Mouse (Mus musculus) ZHBTc4 (cell line): ENCODE measurements around the gene Dapk1.

Experiments
- DNase-seq: peaks from one replicate; pipeline ENCODE4 v3.0.0-alpha.2; 2011; ENCODE audit warnings: low read depth, low spot score

Dapk1 gene

DNA sequence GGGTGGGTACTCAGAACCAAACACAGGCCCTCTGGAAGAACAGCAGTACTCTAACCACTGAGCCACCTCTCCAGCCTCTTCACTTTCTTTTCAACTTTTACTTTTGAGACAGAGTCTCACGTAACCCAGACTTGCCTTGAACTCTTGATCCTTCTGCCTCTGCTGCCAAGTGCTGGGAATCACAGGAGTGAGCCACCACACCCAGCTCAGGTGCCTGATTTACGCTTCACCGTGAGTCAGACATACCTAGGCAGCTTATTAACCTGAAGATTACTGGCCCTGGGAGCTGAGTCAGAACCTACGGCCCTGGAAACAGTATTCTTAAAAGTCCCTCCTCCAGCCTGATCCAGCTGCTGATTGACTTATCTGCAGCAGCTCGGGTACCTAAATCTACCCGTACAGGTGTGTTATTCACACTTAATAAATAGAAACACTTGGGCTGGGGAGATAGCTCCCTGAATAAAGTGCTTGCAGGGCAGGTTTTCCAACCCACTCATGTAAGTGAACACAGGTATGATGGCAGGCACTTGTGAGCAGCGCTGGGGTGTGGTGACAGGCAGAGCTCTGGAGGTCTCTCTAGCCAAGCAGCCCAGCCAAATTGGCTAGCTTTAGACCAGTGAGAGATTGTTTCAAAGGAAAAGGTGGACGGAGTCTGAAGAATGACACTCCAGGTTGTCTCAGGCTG, 60.9 kb downstream of the Dapk1 start:
- no peak for DNase-seq

DNA sequence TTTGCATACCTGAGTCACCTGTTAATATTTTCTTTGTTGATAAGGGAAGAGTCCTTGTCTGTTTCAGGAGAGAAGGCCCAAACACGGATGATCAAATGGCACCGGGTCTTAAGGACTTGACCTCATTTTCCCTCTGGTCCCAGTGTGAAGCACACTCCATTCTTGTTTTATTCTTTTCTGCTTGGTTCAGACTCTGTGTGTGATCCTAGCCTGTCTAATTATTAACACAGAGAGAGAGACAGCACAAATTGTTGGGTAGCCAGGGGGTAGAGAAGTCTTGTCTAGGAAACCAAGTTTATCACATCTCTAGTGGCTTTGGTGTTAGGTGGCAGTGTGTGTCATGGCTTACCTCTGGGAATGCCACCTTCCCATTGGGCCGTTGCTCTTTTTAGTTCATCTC, 62.3 kb downstream of the Dapk1 start:
- DNase-seq, result no peak

DNA sequence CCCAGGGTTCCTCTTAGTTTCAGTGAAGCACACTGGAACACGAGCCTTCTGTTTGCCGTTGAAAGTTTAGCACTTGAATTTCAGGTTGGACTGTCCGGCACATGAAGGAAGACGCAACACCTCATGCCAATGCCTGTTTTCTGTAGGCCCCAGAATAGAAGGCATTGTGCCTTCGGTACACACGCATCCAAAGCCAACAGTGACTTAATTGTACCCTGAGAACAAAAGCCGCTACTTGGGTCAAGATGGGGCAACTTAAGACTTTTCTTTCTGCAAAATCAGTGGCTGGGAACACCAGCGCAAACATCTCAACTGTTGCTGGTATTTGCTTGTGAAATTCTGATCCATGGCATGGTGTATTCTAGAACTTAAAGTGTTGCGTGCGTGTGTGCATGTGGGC, 63.1 kb downstream of the Dapk1 start:
- DNase-seq, result no peak

DNA sequence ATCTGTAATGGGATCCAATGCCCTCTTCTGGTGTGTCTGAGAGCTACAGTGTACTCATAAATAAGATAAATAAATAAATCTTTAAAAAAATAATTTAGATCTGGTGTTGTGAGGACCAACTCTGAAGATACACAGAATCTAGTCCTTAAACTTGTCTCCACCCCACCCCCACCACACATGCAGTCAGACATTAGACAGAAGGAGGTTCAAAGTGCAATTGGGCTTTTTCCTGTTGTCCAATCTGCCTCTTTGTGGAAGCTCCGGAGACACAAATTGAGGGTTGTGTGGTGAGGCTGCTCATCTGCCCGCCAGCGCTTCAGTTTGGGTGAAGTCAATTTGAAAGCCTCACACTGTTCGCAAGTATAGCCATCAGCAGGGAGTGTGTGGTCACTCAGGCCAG, 63.7 kb downstream of the Dapk1 start:
- DNase-seq, result no peak

DNA sequence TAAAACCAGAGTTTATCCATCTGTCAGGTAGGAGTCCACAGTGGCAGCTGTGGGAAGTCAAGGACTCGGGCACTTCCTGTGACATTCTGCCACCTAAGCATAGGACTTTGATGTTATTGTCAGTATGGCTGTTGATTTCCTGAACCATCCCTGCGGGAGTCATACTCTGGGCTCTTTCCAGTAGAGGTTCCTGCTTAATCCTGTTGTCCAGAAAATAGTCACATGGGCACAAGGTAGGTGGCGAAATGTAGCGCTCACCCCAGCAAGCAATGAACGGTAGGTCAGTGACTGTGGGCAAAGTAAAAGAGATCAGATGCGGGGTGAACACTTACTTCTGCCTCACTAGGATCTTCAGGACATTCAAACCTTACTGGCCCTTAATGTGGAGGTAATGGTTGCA, 66.3 kb downstream of the Dapk1 start:
- DNase-seq, result no peak

DNA sequence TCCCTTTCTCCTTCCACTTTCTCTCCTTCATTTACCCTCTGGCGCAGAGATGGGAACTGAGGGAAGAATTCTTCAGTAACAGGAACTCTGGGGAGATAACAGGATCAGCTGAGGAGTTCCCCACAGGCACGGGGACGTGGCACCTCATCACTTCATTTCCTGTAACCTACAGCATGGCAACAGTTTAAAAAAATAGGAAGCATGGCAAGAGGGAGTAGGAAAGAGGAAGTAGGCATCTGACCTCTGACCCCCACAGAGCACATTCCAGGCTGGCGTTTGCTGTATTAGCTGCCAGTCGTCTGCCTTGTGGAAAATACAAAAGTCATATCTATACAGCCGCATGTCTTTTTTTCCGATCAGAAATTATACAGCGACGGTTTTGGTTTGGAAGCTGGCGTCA, 68.9 kb downstream of the Dapk1 start:
- DNase-seq, result no peak

DNA sequence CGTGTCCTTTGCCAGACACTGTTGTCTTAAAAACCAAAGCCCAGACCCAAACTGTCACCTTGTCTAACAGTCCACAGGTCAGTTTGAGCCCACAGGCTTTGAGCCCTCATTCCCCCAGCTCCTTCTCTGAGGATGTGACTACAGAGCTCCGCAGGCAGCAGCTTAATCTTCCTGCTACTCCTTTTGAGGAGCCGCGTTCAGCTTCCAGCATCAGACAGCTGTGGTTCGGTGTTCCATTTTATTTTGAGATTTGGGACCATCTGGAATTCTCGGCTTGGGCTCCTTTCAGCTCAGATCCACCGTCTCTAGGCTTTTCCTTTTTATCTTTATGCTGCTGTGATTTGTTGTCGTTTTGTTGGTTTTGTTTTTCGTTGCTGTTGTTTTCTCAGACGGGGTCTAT, 69.5 kb downstream of the Dapk1 start:
- no peak for DNase-seq

DNA sequence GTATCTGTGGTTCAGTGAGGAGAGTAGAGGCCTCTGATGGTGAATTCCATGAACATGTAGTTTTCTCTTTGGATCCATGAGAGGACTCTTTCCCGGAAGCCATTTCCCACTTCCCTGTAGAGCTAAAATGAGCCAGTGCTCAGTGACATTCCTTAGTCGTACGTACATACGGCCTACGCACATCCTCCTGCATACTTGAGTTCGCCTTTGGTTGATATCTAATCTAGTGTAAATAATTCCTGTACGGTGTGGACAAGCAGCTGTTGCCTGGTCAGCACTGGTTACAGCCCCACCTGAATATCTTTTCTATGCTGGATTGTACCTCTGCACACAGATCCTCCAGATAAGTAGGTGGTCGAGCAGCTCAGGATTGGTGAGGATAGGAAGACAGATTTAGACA, 70.5 kb downstream of the Dapk1 start:
- no peak for DNase-seq

DNA sequence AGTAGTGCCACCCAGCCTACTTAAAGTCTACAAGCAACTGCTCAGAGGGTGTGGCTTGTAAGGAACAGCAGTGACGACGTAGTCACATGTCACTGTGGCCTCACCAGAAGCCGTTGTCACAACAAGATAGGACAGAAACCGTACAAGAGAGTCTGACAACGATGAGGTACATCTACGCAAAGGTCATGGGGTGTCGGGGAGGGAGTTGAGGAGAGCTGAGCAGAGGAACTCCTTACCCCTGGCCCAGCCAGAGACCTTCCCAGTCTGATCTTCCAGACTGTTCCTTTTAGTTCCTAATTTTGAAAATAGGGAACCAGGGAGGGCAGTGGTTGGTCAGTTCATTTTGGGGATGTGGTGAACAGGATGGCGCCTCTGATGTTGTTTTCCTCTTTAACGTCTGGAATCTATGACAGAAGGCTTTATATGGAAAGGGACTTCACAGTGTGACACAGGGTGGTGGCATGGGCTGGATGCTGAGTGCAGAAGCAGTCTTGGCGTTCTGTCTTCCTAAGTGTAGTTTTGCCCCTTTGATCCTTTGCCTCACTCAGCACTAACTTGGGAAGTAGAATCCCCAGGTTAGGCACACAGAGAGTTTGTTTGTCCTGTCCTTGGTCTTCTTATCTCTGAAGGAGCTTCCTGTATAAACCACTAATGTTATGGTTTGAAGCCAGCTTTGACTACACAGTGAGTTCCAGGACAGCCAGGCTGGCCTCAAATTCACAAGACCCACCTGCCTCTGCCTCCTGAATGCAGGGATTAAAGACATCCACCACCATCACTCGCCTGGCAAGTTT, 71.3 kb downstream of the Dapk1 start:
- no peak for DNase-seq

DNA sequence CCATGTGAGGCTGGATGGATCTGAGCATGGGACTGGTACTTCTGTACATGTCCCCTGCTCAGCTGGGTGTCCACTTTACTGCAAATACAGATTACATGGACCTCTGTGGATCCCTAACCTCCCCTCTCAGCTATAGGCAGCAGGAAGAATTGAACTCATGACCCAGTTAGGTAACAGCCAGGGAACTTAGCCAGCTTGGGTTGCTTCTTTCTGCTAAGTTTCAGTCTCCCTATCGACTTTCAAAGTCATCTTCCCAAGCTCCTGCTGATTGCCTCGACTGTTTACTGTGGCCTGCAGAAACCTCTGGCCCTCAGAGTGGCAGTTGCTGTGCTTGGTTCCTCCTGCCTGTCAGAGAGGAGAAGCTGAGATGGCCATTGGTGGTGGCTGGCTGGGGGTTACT, 72.6 kb downstream of the Dapk1 start:
- no peak for DNase-seq

DNA sequence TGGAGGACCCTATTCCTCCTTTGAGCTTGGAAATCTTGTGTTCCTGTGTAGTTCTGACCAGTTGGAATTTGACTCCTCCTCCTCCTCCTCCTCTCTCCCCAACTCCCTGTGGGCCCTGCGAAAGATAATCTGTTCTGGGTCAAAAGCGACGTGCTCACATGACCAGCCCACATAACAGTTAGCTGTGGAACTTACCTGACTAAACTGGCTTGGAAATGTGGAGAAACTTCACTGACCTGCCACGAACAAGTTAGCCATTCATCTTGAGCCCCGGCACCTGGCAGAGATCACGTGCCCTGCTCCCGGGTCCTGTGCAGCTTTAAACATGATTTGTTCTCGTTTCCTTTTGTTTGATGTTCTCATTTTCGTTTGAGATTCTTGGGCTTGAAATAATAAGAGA, 73.2 kb downstream of the Dapk1 start:
- no peak for DNase-seq

DNA sequence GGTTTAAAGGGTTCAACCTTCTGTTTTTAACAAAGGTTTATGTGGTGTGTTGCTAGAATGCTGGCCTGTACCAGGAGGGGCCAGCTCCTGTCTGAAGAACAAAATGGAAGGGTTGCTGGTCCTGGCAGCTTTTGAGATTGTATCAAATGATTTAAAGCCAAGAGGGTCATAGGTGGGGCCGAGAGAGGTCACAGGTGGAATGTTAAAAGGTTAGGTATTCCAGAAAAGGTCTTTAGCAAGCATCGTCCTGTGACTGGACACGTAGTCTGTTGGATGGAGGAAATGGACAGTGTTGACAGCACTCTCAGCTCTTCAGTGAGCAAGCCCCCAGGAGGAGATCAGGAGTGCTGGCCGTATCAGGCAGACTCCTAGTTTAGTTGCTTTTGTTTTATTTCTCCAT, 73.7 kb downstream of the Dapk1 start:
- no peak for DNase-seq

DNA sequence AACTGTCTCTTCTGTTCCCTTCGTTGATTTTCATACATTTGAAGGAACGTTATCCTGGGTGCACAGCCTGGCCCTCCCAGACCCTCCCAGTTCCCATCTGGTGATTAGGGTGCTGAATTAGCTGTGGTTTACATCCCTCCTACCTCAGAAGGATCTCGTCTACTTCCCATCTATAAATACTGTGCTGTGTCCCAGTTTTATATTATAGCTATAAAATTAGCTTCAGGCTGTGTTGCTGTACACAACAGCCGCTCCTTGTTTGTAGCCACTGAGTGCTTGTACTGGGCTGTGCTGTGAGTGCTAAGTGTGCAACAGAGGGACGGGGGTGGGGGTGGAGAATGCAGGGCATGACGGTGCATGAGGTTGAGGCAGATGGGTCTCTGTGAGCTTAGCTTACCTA, 77.2 kb downstream of the Dapk1 start:
- DNase-seq, result no peak

DNA sequence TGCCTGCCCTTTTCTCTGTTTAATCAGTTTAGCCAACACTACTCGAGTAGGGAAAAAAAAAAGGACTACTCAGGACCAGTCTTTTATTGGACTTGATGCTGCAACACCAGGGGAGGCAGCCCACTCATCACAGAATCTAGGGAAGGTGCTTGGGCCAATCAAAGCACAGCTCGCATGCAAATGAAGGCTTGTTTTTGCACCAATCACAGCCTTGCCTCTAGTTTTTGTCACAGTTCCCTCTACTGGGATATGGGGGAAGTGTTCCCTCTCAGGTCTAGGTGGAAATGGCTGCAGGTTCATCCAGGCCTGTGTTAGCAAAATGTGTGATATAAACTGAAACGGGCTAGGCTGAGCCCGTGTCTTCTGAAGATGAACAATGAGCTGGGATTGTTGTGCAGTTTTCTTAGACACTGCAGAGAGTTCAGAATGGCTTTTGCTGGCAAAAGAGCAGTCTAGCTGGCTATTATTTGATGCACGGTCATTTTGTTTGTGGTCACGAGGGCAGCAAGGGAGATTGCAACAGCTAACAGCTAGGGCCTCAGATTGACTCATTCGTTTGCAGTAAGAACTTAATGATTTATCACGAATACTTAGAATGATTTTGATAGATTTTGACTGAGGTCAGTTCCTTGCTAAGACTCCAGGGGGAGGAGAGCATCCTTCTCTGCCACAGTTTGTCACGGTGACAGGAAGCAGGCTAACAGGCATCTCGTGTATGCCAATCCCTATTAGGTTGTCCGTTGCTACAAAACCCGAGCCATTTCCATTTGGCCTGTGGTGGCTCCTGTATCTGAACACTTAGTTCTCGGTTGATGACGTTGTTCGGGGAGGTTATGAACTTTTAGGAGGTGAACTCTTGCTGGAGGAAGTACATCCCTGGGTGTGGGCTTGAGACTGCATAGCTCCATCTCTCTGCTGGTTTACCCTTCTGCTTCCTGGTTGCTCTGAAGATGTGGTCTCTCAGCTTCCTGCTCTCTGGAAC, 81.3 kb downstream of the Dapk1 start:
- DNase-seq, result peak; percentile 43

DNA sequence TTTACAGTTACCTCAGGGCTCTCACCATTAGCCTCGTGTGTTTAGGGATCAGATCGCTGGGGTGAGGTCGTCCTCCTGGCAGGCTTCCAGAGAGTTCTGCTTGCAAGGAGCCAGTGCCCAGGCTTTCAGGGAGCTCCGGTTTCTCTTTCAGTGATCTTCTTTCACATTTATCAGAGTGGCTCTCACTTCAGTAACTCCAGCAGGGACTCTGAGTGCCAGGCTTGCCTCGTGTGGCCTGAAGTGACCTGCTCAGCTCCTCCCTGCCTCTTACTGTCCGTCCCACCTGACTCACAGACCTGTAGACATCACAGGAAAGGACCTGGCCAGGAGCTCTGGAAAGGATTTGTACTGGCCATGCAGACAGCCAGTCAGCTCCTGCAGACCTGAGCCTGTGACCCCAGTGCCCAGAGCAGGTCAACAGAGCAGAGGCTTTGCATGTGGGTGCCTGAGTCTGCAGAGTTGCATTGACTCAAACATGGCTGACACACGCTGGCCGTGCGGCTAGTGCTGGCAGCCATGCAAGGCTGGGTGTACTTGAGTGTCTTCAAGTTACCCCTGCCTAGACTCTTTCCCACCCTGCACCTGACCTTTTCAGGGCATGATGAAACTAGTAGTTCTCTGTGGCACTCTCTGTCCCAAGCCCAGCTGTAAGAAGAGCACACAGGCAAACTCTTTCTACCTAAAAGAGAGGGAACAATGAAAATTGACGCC, 82.5 kb downstream of the Dapk1 start:
- DNase-seq, result no peak

DNA sequence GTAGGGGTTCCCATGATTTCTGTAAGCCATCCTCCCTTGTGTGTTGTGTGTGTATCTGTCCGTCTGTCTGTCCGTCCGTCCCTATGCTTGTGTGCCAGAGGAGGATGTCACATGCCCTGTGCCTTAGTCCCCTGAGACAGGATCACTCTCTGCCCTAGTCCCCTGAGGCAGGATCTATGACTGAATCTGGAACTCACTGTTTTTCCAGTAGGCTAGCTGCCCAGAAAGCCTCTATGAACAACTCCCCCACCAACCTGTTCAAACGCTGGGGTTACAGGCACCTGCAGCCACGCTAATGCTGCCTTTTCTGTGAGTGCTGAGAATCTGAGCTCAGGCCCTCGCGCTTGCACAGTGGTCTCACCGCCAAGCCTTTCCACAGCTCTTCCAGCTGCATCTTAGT, 83.1 kb downstream of the Dapk1 start:
- DNase-seq, result no peak

DNA sequence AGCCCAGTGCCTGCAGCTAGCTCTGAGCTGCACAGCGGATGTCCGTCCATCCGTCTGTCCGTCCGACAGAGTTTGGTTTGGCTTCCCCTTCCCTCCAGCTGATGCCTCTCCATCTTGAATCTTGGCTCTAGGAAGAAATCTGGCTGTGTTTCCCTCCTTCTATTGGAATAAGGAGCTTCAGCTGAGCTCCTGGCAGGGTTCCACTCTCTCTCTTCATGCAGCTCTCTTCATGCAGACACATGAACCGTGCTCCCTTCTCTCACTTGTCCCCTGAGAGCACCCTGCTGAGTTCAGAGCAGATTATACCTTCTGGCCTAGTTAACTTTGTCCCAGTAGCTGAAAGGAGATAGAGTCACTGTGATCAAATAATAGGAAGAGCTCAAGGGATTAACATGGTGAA, 83.5 kb downstream of the Dapk1 start:
- DNase-seq, result no peak

DNA sequence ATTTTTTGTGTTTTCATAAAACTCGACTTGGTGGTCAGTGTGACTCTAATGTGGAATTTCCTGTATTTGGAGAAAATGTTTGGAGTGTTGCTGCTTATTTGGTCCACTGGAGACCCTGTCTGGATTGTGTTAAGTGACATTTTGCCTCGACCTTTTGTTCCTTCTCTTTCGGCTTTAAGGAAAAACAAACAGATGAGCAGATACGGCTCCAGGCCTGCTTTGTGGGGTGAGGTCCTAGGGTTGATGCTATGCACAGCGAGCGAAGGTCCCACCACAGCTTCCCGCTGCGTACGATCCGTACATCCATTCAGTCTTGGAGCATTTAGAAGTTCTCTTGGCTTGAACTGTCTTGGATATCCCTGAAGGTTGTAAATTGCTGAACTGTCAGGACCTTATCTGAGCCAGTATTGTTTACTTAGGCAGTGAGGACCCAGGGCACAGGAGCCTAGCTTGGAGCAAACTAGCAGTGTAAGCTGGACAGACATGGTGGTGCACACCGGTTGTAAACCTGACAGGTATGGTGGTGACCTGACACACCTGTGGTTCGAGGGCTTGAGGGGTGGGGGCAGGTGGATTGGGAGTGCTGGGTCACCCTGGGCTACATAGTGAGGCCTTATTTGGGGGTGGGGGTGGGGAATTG, 84.4 kb downstream of the Dapk1 start:
- no peak for DNase-seq

DNA sequence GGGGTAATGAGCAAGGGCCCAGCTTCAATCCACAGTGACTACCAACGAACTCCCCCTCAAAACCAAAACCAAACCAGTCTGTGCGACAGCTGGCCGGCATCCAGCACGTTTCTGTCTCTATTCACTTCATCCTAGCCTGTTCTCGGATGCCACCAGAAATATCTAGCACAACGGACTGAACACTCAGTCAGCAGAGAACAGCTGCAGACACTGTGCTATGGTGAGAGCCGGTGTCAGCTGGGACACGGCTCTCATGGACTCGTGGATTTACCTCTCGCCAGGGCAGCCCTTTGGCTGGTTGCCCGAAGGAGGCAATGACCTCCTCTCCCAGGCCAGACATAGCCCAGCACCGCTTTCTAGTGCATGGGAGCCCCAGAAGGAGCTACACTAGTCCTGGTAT, 85.2 kb downstream of the Dapk1 start:
- no peak for DNase-seq

DNA sequence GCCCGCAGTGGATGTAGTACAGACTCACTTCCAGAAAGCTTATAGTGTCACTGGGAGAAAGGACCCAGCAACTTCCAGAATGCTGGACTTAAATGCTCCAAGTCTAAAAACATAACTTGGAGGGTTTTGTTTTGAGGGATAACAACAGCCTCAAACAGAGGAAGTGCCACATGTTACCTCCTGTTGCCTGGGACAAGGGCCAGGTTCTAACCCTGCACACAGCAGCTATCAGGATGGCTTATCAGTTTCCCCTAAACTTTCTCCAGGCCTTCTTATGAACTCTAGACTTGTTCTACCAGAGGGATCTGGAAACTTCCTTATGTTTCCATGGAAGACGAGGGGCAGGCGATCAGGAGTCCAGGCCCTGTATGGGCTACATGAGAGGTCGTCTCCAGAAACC, 85.7 kb downstream of the Dapk1 start:
- no peak for DNase-seq

DNA sequence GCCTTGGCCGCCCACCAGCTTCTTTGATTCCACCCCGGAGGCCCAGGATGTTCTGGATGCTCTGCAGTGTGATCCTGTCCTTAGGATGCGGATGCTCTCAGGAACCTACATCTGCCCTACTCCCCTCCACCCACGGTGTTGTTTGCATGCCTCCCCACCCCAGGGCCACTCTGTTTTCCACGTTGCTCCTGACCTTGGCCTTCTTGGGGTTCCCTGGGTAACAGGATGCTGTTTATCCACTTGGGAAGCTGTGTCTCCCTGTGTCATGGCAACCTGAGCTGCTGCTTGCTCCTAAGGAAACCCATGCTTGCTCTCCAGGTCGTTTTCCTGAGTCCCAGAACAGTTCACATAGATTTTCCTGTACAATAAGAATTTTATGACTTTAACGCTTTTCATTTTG, 86.1 kb downstream of the Dapk1 start:
- no peak for DNase-seq
